Mouse (Mus musculus) lung, embryonic 16.5 days (tissue): ENCODE results near the gene Clec9a. TPM values are rescaled to one million over a fixed set of nuclear protein-coding genes. Genes with fewer than 3 reads are reported as not detected.

ENCODE experiments used
- ATAC-seq: fragments of 200-750 bp; cut with Nextera tagmentation; 2 replicates; pipeline ENCODE4 v1.8.0; 2017; ENCODE audit warnings: low read depth, mild to moderate bottlenecking, moderate library complexity
- H3K27ac ChIP-seq: fragments of 300-500 bp; sonication (generic); 2 replicates; pipeline ENCODE4 v1.5.1; 2014; ENCODE audit warnings: mild to moderate bottlenecking, control low read depth, low read length
- H3K27me3 ChIP-seq: fragments of 300-500 bp; sonication (generic); 2 replicates; pipeline ENCODE4 v1.6.1; 2014; ENCODE audit warnings: low read depth, low read length, mixed read lengths; ENCODE audit not compliant: control insufficient read depth, insufficient read depth
- H3K36me3 ChIP-seq: fragments of 300-500 bp; sonication (generic); 2 replicates; pipeline ENCODE4 v1.6.1; 2014; ENCODE audit warnings: low read length; ENCODE audit not compliant: control insufficient read depth, insufficient read depth
- H3K4me1 ChIP-seq: fragments of 300-500 bp; sonication (generic); replicated peaks from 2 replicates; pipeline ENCODE4 v1.6.1; 2014; ENCODE audit warnings: low read length, mixed read lengths; ENCODE audit not compliant: control insufficient read depth, insufficient read depth
- H3K4me2 ChIP-seq: fragments of 300-500 bp; sonication (generic); 2 replicates; pipeline ENCODE4 v1.6.1; 2014; ENCODE audit warnings: low read depth, low read length, control low read depth
- H3K4me3 ChIP-seq: fragments of 300-500 bp; sonication (generic); 2 replicates; pipeline ENCODE4 v1.5.1; 2014; ENCODE audit warnings: mild to moderate bottlenecking, low read length, control low read depth
- H3K9ac ChIP-seq: fragments of 300-500 bp; sonication (generic); 2 replicates; pipeline ENCODE4 v1.6.1; 2014; ENCODE audit warnings: low read length, control low read depth
- H3K9me3 ChIP-seq: fragments of 300-500 bp; sonication (generic); 2 replicates; pipeline ENCODE4 v1.6.1; 2016; ENCODE audit warnings: low read length; ENCODE audit not compliant: control insufficient read depth
- WGBS: fragments of 180-500 bp; shearing (Covaris S2); extraction: QIAGEN DNeasy Blood & Tissue Kit; methylation state at CpG from one replicate; pipeline ENCODE4 v1.1.7; 2014; 5-methylcytosine and 5-hydroxymethylcytosine counted together
- polyA plus RNA-seq: library from polyadenylated mRNA; unstranded; fragments of >200 nt; fragmentation: Nextera tagmentation; extraction: Ambion mirVana; gene quantifications from 2 replicates; pipeline ENCODE4 v1.2.1, GENCODE M21; 2015

Gene Clec9a
- polyA plus RNA-seq, 1 experiment from 2014 or later, result 1.6 TPM

DNA sequence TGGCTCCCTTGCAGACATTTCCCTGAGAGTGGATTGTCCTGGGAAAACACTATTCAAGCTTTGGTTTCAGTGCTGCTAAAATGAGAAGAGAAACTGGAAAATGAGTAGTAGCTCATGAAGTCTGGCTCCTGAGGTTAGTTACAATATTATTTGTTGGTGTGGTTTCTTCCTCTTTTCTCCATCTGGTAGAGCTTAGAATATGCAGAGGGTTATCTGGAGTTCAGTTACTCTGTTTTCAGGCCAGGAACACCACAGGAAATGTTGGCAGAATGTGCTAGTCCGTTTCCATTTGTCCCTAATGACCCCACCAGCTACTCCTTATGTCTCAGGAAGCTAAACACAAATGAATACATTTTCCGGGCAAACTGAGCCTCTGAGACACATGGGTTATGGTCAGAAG, 1.3 kb upstream of the Clec9a start:
- no peak for ATAC-seq
- Histone ChIP-seq H3K27ac (no peak overlapping the region), H3K9ac (no peak overlapping the region), H3K9me3 (no peaks in the 10 kb centered on the region), H3K36me3 (no peaks in the 10 kb centered on the region), H3K27me3 (no peaks in the 10 kb centered on the region), H3K4me2 (no peak overlapping the region), H3K4me3 (no peak overlapping the region), H3K4me1 (peaks cover 2% of the 10 kb centered on the region; the same call in 1 of the 2 replicates)
- 34% methylated on average over 2 of the region's 2 CpGs for WGBS

DNA sequence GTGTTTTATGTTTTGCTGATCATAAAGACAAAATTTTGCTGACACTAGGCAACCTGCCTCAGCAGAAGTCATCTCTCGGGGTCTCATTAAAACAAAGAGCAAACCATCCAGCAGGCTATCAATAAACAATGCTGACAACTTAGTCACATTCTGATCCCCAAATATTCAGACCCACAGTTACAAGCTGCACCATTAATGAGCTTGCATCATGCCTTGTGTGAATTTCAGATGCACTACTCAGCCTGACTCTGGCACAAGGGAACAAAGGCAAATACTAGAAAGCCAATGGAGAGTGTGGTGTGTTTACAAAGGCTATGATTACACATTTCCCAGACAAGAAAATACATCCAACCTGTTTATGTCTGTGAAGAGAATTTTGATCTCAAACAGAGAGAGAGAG, 5.5 kb downstream of the Clec9a start:
- H3K4me3 ChIP-seq, result no peak overlapping the region
- no peaks in the 10 kb centered on the region for H3K27me3 ChIP-seq
- H3K36me3 ChIP-seq, result no peaks in the 10 kb centered on the region
- WGBS, result 66% methylated on average over 1 of the region's 1 CpGs
- no peak overlapping the region for H3K27ac ChIP-seq
- H3K4me2 ChIP-seq, result no peak overlapping the region
- ATAC-seq, result no peak
- H3K9me3 ChIP-seq, result no peaks in the 10 kb centered on the region
- no peak overlapping the region for H3K9ac ChIP-seq
- H3K4me1 ChIP-seq, result no peaks in the 10 kb centered on the region

DNA sequence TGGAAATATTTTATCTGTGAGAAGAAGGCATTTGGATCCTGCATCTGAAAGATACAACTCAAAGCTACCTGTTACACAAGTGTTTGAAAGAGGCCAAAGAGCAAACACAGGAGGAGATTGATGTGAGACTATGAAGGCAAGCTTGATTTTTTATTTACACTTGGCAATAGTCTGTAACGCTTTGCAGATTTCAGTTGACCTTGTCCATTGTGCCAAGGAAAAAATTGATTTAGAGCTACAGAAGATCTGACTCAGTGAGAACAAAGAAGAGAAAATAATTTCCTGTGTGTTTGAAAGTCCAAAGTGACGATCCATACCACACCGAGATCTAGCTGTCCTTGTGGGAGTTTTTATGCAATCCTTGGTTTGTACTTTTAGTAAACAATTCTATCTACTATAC, 13.6 kb downstream of the Clec9a start:
- no peak overlapping the region for H3K27ac ChIP-seq
- H3K4me3 ChIP-seq, result no peak overlapping the region
- H3K9me3 ChIP-seq, result no peaks in the 10 kb centered on the region
- no peak overlapping the region for H3K9ac ChIP-seq
- ATAC-seq, result no peak
- no peaks in the 10 kb centered on the region for H3K27me3 ChIP-seq
- H3K36me3 ChIP-seq, result no peaks in the 10 kb centered on the region
- peaks cover 14% of the 10 kb centered on the region; the same call in 1 of the 2 replicates for H3K4me1 ChIP-seq
- 28% methylated on average over 3 of the region's 3 CpGs for WGBS
- H3K4me2 ChIP-seq, result no peak overlapping the region

DNA sequence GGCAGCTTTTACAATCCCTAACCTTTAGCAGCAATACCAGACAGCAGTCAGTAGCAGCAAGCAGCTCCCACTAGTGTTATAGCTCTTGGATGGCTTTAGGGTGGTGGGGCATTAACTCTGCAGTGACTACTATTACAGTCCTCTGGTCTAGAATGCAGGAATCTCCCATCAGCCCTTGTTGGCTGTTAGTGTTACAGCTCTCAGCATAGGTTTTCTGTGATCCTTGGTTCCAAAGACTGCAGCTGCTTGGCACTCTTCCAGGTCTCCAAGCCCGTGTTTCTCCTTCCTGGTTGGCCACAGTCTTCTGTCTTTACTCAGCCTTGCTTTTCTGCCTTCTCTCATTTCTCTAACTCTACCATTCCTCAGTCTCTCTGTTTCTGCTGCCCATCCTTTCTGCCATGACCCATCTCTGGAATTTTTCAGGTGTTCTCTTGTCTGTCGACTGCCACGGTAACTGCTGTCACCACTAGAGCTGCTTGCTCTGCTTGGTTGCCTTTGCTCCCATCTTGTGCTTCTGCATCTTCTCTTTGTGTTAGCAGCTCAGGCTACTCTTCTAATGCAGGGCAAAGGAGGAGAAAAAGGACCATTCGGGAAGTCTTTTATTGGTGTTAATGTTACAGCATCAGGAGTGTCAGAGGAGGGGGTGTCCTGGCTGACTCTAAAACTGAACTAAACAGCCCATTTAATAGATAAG, 14.5 kb downstream of the Clec9a start:
- ATAC-seq, result peak; percentile 70; the same call in 1 of the 2 replicates
- 54% methylated on average over 4 of the region's 4 CpGs for WGBS

DNA sequence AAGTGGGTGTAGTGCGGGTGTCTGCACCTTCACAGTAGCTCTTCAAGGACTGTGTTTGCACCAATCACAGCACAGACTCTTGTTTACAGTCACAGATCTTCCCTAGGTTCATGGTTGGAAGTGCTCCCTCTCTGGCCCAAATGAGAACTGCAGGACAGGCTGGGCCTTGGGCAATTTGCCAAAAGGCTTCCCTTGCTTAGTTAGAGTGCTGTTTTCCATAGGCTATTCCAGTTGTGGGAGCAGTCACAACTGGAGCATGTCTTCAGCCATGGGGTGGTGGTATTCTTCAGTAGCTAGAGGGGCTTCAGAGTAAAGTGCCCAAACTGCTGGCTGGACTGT, 15.0 kb downstream of the Clec9a start:
- ATAC-seq, result peak; percentile 58
- Histone ChIP-seq H3K36me3 (no peaks in the 10 kb centered on the region), H3K27me3 (no peaks in the 10 kb centered on the region), H3K4me2 (no peak overlapping the region), H3K9me3 (no peaks in the 10 kb centered on the region), H3K27ac (peak overlapping the region; percentile 7; the same call in 1 of the 2 replicates), H3K4me1 (peaks cover 14% of the 10 kb centered on the region; the same call in 1 of the 2 replicates), H3K4me3 (no peak overlapping the region), H3K9ac (no peak overlapping the region)
- 13% methylated on average over 1 of the region's 1 CpGs for WGBS

More for the DNA sequence above, 14.5 kb downstream of the Clec9a start:
- Histone ChIP-seq H3K9ac (no peak overlapping the region), H3K4me2 (no peak overlapping the region), H3K36me3 (no peaks in the 10 kb centered on the region), H3K9me3 (no peaks in the 10 kb centered on the region), H3K27ac (peak overlapping the region; percentile 62), H3K4me1 (peaks cover 14% of the 10 kb centered on the region; the same call in 1 of the 2 replicates), H3K4me3 (no peak overlapping the region), H3K27me3 (no peaks in the 10 kb centered on the region)

DNA sequence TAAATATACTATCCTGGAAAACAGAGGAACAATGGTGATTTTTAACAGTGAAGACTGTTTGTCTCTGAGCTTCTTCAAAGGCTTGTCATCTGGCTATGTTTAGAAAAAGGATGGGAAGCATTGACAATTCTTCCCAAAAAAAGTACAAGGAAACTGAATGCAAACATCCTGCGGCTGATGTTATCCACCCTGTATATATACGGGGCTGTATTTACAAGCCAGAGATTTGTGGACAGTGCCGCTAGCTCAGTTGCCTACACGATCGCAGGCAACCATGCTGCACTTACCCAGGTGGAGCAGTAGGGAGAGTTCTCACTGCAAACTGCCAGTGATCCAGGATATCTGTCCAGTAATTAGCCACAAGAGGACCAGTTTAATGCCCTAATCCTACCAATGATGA, 16.6 kb downstream of the Clec9a start:
- H3K4me3 ChIP-seq, result no peak overlapping the region
- no peaks in the 10 kb centered on the region for H3K27me3 ChIP-seq
- H3K4me2 ChIP-seq, result no peak overlapping the region
- H3K27ac ChIP-seq, result peak overlapping the region; percentile 59; the same call in 1 of the 2 replicates
- 31% methylated on average over 5 of the region's 5 CpGs for whole genome bisulfite sequencing
- peaks cover 14% of the 10 kb centered on the region; the same call in 1 of the 2 replicates for H3K4me1 ChIP-seq
- no peaks in the 10 kb centered on the region for H3K36me3 ChIP-seq
- H3K9ac ChIP-seq, result no peak overlapping the region
- no peaks in the 10 kb centered on the region for H3K9me3 ChIP-seq
- ATAC-seq, result peak; percentile 81

DNA sequence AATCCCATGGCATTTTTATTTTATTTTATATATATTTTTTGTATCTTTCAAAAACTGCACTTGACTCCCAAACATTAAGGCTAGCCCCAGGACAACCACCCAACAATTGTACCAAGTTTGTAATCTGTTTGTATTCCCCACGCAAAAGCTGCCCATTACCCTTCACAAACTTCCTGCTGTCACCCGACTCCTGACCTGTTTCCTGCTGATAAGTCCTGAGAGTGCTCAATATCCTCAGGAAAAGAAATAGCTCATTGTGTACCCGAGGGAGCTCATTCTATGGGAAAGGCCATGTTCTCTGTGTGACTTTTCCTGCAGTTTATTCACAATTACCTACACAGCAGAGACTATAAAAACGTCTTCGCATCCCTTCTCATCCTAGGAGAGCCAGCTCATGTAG, 17.1 kb downstream of the Clec9a start:
- Histone ChIP-seq H3K9me3 (no peaks in the 10 kb centered on the region), H3K27me3 (no peaks in the 10 kb centered on the region), H3K4me1 (peaks cover 14% of the 10 kb centered on the region; the same call in 1 of the 2 replicates), H3K27ac (no peak overlapping the region), H3K9ac (no peak overlapping the region), H3K36me3 (no peaks in the 10 kb centered on the region), H3K4me2 (no peak overlapping the region), H3K4me3 (no peak overlapping the region)
- 24% methylated on average over 5 of the region's 5 CpGs for WGBS
- peak; percentile 78 for ATAC-seq

DNA sequence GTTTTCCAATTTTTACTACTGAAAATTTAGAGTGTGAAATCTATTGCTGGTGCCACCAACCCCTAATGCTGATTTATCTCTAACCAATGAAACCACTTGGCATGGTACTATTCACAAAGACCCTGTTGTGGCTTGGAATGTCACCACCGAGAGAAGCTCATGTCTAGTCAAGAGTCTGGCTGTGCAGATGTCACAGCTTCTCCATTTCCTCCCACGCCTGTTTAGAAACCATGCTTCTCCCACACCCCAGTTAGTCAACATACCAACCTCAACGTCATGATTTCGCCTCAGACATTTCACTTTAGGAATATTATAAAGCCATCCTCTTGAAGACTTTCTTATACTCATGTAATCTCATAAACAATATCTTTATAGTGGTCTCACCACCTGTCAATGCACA, 18.6 kb downstream of the Clec9a start:
- no peak overlapping the region for H3K4me2 ChIP-seq

DNA sequence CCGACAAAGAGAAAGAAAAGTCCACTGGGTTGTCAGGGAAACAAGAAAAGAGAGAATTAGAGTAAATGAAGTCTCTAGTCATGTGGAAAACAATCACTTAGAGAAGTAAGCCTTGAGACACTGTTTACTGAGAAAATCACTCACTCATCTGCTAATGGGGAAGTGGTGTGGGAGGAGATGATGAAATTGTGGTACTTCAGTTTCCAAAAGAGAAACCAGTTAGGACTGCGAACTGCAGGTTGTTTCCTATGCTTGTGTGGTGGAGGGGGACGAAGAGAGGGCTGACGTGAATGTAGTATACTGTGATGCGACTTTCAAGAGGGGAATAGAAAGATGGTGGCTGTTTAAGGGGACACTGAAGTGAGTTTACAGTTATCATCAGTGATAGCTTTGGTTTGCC, 25.6 kb downstream of the Clec9a start:
- H3K36me3 ChIP-seq, result no peaks in the 10 kb centered on the region
- no peaks in the 10 kb centered on the region for H3K27me3 ChIP-seq
- H3K27ac ChIP-seq, result no peak overlapping the region
- no peaks in the 10 kb centered on the region for H3K4me1 ChIP-seq
- no peaks in the 10 kb centered on the region for H3K9me3 ChIP-seq
- H3K9ac ChIP-seq, result no peak overlapping the region
- H3K4me3 ChIP-seq, result no peak overlapping the region
- ATAC-seq, result no peak
- no peak overlapping the region for H3K4me2 ChIP-seq
- 76% methylated on average over 5 of the region's 5 CpGs for WGBS

More for the DNA sequence above, 18.6 kb downstream of the Clec9a start:
- 59% methylated on average over 4 of the region's 4 CpGs for WGBS
- no peak overlapping the region for H3K9ac ChIP-seq
- no peaks in the 10 kb centered on the region for H3K27me3 ChIP-seq
- no peaks in the 10 kb centered on the region for H3K36me3 ChIP-seq
- no peak overlapping the region for H3K27ac ChIP-seq
- no peaks in the 10 kb centered on the region for H3K9me3 ChIP-seq
- peaks cover 14% of the 10 kb centered on the region; the same call in 1 of the 2 replicates for H3K4me1 ChIP-seq
- H3K4me3 ChIP-seq, result no peak overlapping the region
- no peak for ATAC-seq
